Mouse (Mus musculus): ENCODE measurements around the gene Sc5d.

- TF ChIP-seq POLR2A (IDR thresholded peaks at IDR 0.05; ENCODE audit: borderline replicate concordance, insufficient read depth, low read length): no peak
- TF ChIP-seq CTCF (IDR thresholded peaks at IDR 0.05; ENCODE audit: borderline replicate concordance, insufficient read depth, low read depth, low read length): no peak
Observed at GRCm38 (mm10) chr9:42217685-42218084, 46.4 kb downstream of the Sc5d start.

Data from cerebellum, adult 2 months (tissue).